In genomic region chr10:127641861-127642771, GRCm38 (mm10) we compare ENCODE assay signal across 8 mouse cellular contexts. TPM values are rescaled to one million over a fixed set of nuclear protein-coding genes. Genes with fewer than 3 reads are reported as not detected.
A peak's percentile ranks its signal among the peaks of the same experiment; 100 is the strongest.
DNase-seq lines count a peak whose midpoint lies in the region; ATAC-seq and TF ChIP-seq lines count a peak whose summit lies in the region.

No protein-coding gene starts in this region.

- peak overlapping the region; percentile 52 for H3K4me2 ChIP-seq in forebrain, postnatal 0 days (ENCODE audit: low read depth)

- ATAC-seq in forebrain, postnatal 0 days = peak; percentile 87
- peak; percentile 43 to 52 for ATAC-seq in hematopoietic stem cell, adult 5-6 weeks (replicated peaks in 1 of 2; ENCODE audit: insufficient read depth in 1 of 2, low FRiP score in 2 of 2, low TSS enrichment in 1 of 2, low read depth in 1 of 2, poor library complexity in 2 of 2, severe bottlenecking in 2 of 2)

- WGBS in cerebellum, adult 2 months = 7% methylated on average over 19 of the region's 19 CpGs
- 7% methylated on average over 19 of the region's 19 CpGs for WGBS in forebrain, postnatal 0 days

- TF ChIP-seq POLR2A in cerebellum, adult 2 months (IDR thresholded peaks at IDR 0.05; ENCODE audit: borderline replicate concordance, insufficient read depth, low read length) = no peak

- H3K4me3 ChIP-seq in cerebellum, adult 2 months (replicated peaks; ENCODE audit: insufficient read depth, low read depth, low read length) = peak overlapping the region; percentile 43
- H3K4me3 ChIP-seq in forebrain, postnatal 0 days (ENCODE audit: low read depth, low read length) = peak overlapping the region; percentile 33

- no peaks in the 10 kb centered on the region for H3K36me3 ChIP-seq in forebrain, postnatal 0 days (ENCODE audit: insufficient read depth)

- H3K9ac ChIP-seq in forebrain, postnatal 0 days = peak overlapping the region; percentile 39; the same call in 1 of the 2 replicates

- peaks cover 3% of the 10 kb centered on the region; the same call in 1 of the 2 replicates for H3K4me1 ChIP-seq in cerebellum, adult 2 months (ENCODE audit: control insufficient read depth, insufficient read depth, low read length)
- no peaks in the 10 kb centered on the region for H3K4me1 ChIP-seq in forebrain, postnatal 0 days (ENCODE audit: insufficient read depth)

- TF ChIP-seq CTCF in cerebellum, adult 2 months (IDR thresholded peaks at IDR 0.05; ENCODE audit: borderline replicate concordance, insufficient read depth, low read depth, low read length) = peak; percentile 99
- TF ChIP-seq CTCF in forebrain, postnatal 0 days (IDR thresholded peaks at IDR 0.05; ENCODE audit: low read depth) = peak; percentile 88

- DNase-seq in MEL-GATA-1-ER (ENCODE audit: extremely low read depth, low read depth) = peak; percentile 69
- DNase-seq in cerebellum, adult 2 months = peak; percentile 84 to 90
- DNase-seq in forebrain, postnatal 0 days = peak; percentile 85
- DNase-seq in layer of hippocampus, postnatal 14 days (ENCODE audit: low spot score in 2 of 2) = peak; percentile 83 to 87
- peak; percentile 91 for DNase-seq in lung, postnatal 25 days (ENCODE audit: low spot score)
- DNase-seq in retina, embryonic 14.5 days (ENCODE audit: low spot score) = peak; percentile 95
- DNase-seq in thymus, postnatal 36 days = peak; percentile 85 to 91

- H3K27me3 ChIP-seq in cerebellum, adult 2 months (ENCODE audit: control insufficient read depth, insufficient read depth, low read length) = no peaks in the 10 kb centered on the region
- peaks cover 2% of the 10 kb centered on the region; the same call in 1 of the 2 replicates for H3K27me3 ChIP-seq in forebrain, postnatal 0 days (ENCODE audit: insufficient read depth, low read length)

- no peaks in the 10 kb centered on the region for H3K9me3 ChIP-seq in forebrain, postnatal 0 days (ENCODE audit: low read length)

- H3K27ac ChIP-seq in cerebellum, adult 2 months (ENCODE audit: insufficient read depth, low read length) = 0 out of 2 replicates have a peak overlapping the region, but pooled peaks have one; percentile 5
- H3K27ac ChIP-seq in forebrain, postnatal 0 days (ENCODE audit: low read depth, low read length) = no peak overlapping the region

RNA-seq across cellular contexts. Expression of gene Stat6, which starts 0.7 kb away (rescaled TPM):
- 8.7 TPM in 2 replicates for polyA plus RNA-seq in cerebellum, adult 2 months (2012; rRNA removed)
- 4.6 and 5.4 TPM in 2 replicates for total RNA-seq in forebrain, postnatal 0 days (2014; rRNA removed)
- 4.3 and 4.4 TPM in 2 replicates for polyA plus RNA-seq in forebrain, postnatal 0 days (2015; fragmentation: Nextera tagmentation; extraction: Ambion mirVana)
- total RNA-seq in hematopoietic stem cell, adult 5-6 weeks (2017) = 49.8 and 50.8 TPM in 2 replicates
- total RNA-seq in layer of hippocampus, postnatal 14 days (2021) = 1 to 10 TPM; 6.1 to 6.2 TPM

RNA-seq across cellular contexts. Expression of gene Lrp1, which starts 21.2 kb away (rescaled TPM):
- 346 and 366 TPM in 2 replicates for polyA plus RNA-seq in cerebellum, adult 2 months (2012; rRNA removed)
- 183 and 228 TPM in 2 replicates for total RNA-seq in forebrain, postnatal 0 days (2014; rRNA removed)
- polyA plus RNA-seq in forebrain, postnatal 0 days (2015; fragmentation: Nextera tagmentation; extraction: Ambion mirVana) = 42.2 and 70.4 TPM in 2 replicates
- total RNA-seq in hematopoietic stem cell, adult 5-6 weeks (2017) = 1.2 and 8.6 TPM in 2 replicates
- total RNA-seq in layer of hippocampus, postnatal 14 days (2021) = 100 to 1,000 TPM; 287 to 301 TPM

RNA-seq across cellular contexts. Expression of gene Nemp1, which starts 24.6 kb away (rescaled TPM):
- 6.7 and 9.0 TPM in 2 replicates for polyA plus RNA-seq in cerebellum, adult 2 months (2012; rRNA removed)
- total RNA-seq in forebrain, postnatal 0 days (2014; rRNA removed) = 3.4 and 6.1 TPM in 2 replicates
- polyA plus RNA-seq in forebrain, postnatal 0 days (2015; fragmentation: Nextera tagmentation; extraction: Ambion mirVana) = 2.8 and 3.2 TPM in 2 replicates
- 41.8 and 43.0 TPM in 2 replicates for total RNA-seq in hematopoietic stem cell, adult 5-6 weeks (2017)
- 1 to 10 TPM; 3.5 to 5.7 TPM for total RNA-seq in layer of hippocampus, postnatal 14 days (2021)

RNA-seq across cellular contexts. Expression of gene Nab2, which starts 26.3 kb away (rescaled TPM):
- polyA plus RNA-seq in cerebellum, adult 2 months (2012; rRNA removed) = 59.2 and 69.9 TPM in 2 replicates
- 12.9 and 14.4 TPM in 2 replicates for total RNA-seq in forebrain, postnatal 0 days (2014; rRNA removed)
- polyA plus RNA-seq in forebrain, postnatal 0 days (2015; fragmentation: Nextera tagmentation; extraction: Ambion mirVana) = 4.5 and 4.8 TPM in 2 replicates
- total RNA-seq in hematopoietic stem cell, adult 5-6 weeks (2017) = 17.9 and 26.7 TPM in 2 replicates
- total RNA-seq in layer of hippocampus, postnatal 14 days (2021) = 10 to 100 TPM; 33.3 to 36.9 TPM

Comparison
In these comparisons a context has a peak if more than half of its experiments do, and no peak if none do; other contexts are left out.
1. RNA of gene Lrp1, which starts 21.2 kb away (total RNA-seq): 287 to 301 TPM in layer of hippocampus, postnatal 14 days and 183 to 228 TPM in forebrain, postnatal 0 days; 1.2 to 8.6 TPM in hematopoietic stem cell, adult 5-6 weeks; every median in the first group is over 10 times any median in the second.
2. Peak in every context shown above with its lines, with median percentiles within 50 percentile points of each other: DNase-seq.